Mouse (Mus musculus): ENCODE data around the gene Mbnl2. TPM values are rescaled to one million over a fixed set of nuclear protein-coding genes. Genes with fewer than 3 reads are reported as not detected.

The Mbnl2 gene
- polyA plus RNA-seq (2017; shearing (Covaris generic)), result 10 to 100 TPM; 42.4 to 57.5 (median 51.7) TPM

- ATAC-seq, result peak; percentile 96
Measured at GRCm38 (mm10) chr14:120275246-120276238, at the start of gene Mbnl2. Mbnl2 (plus strand) TSS chr14:120275669.

DNA sequence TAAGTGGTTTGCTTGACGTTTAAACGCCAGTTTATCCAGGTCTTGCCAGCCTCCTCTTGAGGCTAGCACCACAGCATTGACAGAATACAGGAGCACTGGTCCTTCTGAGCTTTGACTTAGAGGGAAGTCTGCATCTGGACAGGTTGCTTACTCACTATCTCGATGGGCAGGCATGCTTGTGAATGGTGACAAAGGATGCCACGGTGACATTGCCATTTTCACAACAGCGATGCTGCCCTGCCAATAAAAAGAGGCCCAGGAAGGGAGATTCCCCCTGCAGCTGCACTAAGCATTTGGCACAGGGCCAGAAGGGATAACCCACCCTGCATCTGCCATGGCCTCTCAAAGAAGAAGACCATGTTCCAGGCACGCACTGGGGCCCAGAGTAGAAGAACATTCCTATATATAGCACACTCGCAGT, 43.4 kb upstream of the Mbnl2 start:
- no peak for ATAC-seq

- ATAC-seq, result no peak
Measured at GRCm38 (mm10) chr14:120235610-120236009, 39.9 kb upstream of the Mbnl2 start.

DNA sequence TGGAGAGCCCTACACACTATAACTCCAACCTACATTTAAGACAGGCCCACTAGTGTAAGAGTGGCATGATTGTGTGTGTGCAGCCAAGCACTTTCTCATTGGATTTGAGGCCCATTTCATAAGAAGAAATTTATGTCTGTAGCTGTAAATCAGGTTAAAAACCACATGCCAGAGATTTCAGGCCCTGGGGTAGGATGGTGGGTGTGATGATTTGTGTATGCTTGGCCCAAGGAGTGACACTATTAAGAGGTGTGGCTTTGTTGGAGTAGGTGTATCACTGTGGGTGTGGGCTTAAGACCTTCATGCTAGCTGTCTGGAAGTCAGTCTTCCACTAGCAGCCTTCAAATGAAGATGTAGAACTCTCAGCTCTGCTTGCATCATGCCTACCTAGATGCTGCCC, 37.0 kb upstream of the Mbnl2 start:
- no peak for ATAC-seq

GRCm38 (mm10) chr14:120240209-120240608, 35.3 kb upstream of the Mbnl2 start:
- ATAC-seq, result no peak

DNA sequence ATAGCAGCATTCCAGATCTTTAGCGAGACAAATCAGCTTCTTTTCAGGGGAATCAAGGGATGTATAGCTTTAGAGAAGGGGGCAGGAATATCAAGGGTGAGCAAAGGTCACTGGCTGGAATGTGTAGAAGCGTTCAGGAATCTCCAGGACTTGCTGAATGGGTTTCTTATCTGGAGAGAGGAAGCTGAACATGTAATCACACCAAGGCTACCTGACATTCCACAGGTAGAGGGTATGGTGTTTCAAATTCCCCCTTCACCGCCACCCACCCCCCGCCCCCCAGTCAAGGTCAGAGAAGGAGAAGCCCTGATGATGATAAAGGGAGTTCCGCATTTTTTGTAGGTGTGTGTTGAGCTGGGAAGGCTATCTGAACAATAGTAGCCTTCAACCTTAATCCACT, 32.8 kb upstream of the Mbnl2 start:
- no peak for ATAC-seq

DNA sequence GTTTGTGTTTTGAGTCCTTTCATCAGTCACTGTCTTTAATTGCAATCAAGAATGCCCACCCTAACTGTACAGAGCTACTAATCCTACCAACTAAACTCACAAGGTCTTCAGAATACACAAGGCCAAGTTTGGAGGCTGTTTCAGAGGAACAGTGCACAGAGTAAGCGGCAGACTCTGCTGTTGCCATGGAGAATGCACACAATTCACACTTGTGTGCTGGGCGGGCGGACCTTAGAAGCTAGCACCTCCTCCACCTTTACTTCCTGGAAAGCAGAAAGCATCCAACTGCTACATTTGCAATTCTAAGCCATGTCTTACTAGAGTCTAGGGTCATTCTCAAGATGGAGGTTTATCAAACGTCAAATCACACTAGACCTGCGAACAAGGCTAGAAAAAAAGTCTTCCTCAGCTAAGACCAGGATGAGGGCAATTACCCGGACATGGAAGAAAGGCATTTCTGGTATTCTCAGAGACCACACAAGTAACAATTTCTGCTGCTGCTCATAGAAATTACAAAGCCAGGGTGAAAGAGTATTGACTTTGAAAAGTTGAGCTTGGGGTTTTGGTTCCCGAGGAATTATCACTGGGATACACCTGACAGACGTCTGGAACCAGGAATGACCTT, 30.3 kb upstream of the Mbnl2 start:
- ATAC-seq, result no peak

DNA sequence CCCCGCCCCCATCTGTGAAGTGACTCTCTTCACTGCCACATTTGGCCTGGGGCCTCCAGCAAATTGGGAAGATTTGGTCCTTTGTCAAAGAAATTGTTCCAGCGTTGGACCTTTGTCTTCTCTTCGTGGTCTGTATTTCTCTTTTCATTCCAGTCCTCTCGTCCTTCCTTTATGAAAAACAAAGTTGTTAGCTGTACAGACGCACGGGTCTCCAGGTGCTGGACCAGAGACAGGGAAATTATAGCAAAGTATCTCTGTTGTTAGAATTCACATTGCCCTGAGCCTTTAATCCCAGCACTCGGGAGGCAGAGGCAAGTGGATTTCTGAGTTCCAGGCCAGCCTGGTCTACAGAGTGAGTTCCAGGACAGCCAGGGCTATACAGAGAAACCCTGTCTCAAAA, 22.1 kb upstream of the Mbnl2 start:
- no peak for ATAC-seq

DNA sequence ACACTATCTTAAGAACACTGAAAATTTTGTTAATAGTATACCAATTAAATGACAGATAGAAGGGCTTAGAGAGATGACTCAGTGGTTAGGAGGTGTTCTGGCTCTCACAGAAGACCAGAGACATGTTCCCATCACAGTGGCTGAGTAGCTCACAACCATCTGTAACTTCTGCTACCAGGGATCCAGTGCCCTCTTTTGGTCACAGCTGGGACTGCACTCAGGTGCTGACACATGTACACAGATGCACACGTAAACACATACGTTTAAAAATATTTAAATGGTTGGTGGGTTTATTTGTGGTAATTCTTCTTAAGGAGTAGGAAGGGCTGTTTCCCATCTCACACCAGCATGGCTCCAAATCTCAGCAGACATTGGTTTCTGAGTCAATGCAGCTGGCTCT, 19.3 kb upstream of the Mbnl2 start:
- no peak for ATAC-seq

GRCm38 (mm10) chr14:120256623-120257384, 18.7 kb upstream of the Mbnl2 start:
- ATAC-seq, result no peak

DNA sequence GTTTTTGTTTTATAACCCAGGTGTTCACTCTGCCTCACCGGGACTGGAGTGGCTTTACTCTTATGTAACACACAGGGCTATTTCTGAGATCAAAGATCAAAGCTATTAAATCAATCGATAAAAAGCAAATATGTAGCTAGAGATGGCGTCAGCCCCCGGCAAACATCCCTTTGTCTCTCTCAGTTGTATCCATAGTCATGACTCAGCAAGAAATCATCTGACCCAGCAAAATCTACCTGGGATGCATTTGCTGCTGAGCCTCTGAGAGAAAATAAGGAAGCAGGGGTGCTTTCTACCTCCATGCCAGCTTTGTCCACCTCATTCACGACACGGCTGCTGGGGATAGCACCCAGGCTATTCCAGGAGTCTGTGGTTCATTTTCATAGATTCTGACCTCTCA, 18.0 kb upstream of the Mbnl2 start:
- no peak for ATAC-seq

DNA sequence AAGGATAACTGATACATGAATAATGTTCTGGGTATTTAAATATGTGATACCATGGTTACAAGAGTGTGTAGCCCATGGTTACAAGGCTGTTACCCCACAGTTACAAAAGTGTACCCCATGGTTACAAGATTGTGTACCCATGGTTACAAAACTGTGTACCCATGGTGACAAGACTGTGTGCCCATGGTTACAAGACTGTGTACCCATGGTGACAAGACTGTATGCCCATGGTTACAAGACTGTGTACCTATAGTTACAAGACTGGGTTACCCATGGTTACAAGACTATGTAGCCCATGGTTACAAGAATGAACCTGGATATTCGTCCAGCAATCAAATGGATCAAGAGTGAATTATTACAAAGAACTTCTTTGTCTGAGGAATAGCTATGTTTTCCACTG, 16.0 kb upstream of the Mbnl2 start:
- ATAC-seq, result no peak

GRCm38 (mm10) chr14:120261606-120262005, 13.9 kb upstream of the Mbnl2 start:
- no peak for ATAC-seq

GRCm38 (mm10) chr14:120262660-120263379, 12.6 kb upstream of the Mbnl2 start:
- no peak for ATAC-seq

DNA sequence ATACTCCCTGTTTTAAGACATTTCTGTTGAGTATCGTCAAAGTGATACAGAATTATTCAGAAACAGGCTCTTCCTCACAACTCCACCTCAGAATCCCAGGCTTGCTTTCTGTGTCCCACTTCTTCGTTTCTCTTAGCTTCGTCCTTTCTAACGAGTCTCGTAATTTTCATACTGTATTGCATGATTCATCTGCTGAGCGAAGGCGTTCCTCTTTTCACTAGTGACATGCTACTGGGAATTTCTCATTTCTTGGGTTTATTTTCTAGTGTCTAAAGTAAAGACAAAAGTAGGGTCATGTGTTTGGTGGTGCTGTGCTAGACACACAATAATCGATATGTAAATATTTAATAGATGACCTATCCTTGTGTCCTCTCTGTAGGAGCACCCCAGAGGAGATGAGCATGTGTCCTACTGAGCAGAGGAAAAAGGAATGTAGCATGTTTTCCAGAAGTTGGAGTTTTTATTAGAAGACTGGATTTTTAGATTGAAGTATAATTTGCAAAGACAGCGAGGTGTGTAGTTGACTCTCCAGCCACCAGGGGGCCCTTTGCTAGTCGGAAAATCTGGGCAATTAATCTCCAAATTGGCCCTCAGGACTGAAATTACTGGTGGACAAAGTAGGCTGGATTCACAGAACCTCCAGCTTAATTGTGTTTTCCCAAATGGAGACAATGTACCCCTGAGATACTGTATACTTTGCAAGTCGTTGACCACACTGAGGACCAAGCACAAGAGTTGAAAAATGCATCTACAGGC, 11.9 kb upstream of the Mbnl2 start:
- peak; percentile 65 for ATAC-seq

- ATAC-seq, result no peak
Measured at GRCm38 (mm10) chr14:120265886-120266285, 9.6 kb upstream of the Mbnl2 start.

- ATAC-seq, result no peak
Measured at GRCm38 (mm10) chr14:120267130-120267529, 8.3 kb upstream of the Mbnl2 start.

DNA sequence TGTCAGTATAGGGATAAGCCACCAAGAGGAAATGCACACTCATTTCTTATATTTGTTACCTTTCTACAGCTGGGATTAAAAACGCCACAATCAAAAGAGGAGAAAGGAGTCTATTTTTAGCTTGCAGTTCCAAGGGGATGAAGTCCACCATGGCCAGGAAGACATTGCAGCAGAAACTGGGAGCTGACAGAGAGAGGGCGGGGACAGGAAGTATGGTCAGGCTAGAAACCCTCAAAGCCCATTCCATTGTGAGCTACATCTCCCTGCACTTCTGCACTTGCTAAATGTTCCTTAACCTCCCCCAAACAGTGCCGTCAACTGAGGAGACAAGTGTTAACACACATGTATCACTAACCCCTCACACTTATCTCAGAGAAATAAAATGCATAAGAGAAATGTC, 5.4 kb upstream of the Mbnl2 start:
- ATAC-seq, result no peak

GRCm38 (mm10) chr14:120270633-120271032, 4.8 kb upstream of the Mbnl2 start:
- ATAC-seq, result no peak

- no peak for ATAC-seq
Measured at GRCm38 (mm10) chr14:120271096-120271495, 4.4 kb upstream of the Mbnl2 start.

- no peak for ATAC-seq
Measured at GRCm38 (mm10) chr14:120273766-120274165, 1.7 kb upstream of the Mbnl2 start.

- ATAC-seq, result no peak
Measured at GRCm38 (mm10) chr14:120274746-120275145, 723 bp upstream of the Mbnl2 start.
